Mouse (Mus musculus): Measurements from ENCODE around the gene Tecpr2.
A peak's percentile ranks its signal among the peaks of the same experiment; 100 is the strongest.
"Not testable (repeated sequence)": the region's sequence is repeated elsewhere in the genome, so short reads cannot be mapped to it uniquely, and the experiment has no call there.

Tecpr2 gene

GRCm38 (mm10) chr12:110889036-110890020, at the start of gene Tecpr2, which contains the start of gene Cinp:
Gene Tecpr2 (plus strand): TSS chr12:110889264.
Gene Cinp (minus strand): TSS chr12:110889145.
- DNase-seq (ENCODE audit: low read depth), result peak; percentile 94

DNA sequence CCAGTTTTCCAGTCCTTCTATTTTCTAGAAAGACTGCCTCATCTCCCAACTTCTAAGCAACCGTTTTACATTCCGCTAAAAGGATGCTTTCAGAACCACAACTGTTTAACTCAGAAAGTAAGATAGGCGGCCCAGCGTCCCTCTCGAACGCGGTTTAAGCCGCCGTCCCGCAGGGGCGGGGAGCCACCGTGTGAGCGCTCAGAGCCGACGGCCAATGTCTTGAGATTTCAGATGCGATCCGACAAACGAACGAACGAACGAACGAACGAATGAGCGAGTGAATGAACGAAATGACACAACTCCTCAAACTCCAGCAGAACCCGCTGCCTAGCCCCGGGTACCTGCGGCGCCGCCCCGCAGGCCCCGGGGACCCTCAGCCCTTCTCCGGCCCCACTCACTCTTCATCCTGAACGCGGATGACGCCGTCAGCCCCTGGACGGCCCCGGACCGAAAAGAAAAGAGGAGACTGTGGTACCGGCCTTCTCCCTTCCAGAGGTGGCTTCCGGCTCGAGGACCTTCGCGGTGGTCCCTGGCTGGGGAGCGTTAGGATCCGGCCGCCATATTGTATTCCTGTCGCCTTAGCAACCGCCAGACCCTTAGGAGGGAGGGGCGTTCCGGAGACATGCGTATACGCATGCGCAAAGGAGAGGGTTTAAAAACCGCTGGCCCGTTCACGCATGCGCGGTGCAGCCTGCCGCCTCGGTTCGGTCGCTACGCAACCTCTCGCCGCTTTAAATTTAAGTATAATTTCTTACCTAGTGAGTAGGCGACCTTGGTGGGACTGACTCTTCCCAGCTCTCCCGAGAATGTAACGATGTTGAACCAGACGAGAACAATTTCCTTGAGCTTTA, 48.5 kb upstream of the Tecpr2 start, which contains the start of gene Mok:
Mok (minus strand) TSS at position 592 of the 851 bp plus-strand sequence.
- peak; percentile 87 for DNase-seq (ENCODE audit: low read depth)

DNA sequence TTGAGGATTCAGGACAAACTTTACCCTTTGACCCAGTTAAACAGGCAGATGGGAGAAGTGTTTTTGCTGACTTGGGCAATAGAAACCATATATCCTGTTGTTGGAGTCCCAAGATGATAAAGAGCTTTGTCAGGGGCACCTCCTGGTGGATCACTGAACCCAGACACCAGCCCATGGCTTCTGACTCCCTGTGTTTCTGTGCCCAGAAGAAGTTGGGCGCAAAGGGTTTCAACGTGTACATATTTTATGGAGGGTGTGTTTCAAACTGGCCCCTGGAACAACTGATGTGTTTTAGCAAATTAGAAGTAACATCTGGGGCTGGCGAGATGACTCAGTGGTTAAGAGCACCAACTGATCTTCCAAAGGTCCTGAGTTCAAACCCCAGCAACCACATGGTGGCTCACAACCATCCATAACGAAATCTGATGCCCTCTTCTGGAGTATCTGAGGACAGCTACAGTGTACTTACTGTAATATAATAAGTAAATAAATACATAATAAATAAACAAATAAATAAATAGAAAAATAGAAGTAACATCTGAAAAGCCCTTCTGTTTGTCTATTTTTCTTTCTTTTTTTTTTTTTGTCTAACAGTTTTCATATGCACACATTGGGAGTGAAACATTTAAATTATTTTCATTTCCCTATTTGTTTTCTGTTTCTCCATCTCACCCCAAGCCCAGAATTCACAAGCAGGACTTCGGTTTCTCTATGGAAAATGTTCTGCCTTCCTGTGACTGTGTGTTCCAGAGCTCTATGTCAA, 47.2 kb upstream of the Tecpr2 start:
- no peak for DNase-seq (ENCODE audit: low read depth)

DNA sequence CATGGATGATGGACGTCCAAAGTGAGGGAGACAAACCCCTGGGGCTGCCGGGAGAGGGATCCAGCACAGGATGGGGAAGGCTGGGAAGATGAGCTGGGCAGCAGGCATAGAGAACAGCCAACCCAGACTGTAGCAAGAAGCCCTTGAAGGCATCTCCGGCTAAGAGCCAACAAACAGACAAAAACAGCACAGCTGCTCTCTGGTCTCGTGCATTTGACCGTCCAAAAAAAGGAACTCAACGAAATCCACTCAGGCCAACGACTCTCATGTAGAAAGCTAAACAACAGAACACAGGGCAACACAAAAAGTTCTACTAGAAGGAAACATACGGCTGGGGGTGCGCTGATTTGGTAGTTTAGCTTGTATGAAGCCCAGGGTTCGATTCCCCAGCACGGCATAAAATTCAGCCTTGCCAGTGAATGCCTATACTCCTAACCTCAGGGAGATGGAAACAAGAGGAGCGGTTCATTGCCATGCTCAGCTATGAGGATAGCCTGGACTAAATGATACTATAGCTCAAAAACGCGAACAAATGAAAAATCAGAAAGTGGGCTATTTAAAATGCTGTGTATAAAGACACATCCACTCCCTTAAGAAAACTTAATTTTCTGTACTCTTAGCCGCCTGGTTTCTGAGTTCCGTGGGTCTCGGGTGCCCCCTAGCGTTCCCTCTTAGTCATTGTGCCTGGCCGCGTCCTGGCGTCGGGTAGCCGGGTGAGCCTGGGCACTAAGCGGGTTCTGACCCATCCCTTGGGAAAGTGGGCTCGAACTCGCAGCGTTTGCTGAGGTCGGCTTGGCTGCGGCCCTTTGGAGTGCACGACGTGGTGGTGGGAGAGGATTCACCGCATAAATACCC, 45.6 kb upstream of the Tecpr2 start:
- DNase-seq (ENCODE audit: low read depth), result peak; percentile 83

- no peak for DNase-seq (ENCODE audit: low read depth)
Measured at GRCm38 (mm10) chr12:110844227-110845130, 44.6 kb upstream of the Tecpr2 start.

DNA sequence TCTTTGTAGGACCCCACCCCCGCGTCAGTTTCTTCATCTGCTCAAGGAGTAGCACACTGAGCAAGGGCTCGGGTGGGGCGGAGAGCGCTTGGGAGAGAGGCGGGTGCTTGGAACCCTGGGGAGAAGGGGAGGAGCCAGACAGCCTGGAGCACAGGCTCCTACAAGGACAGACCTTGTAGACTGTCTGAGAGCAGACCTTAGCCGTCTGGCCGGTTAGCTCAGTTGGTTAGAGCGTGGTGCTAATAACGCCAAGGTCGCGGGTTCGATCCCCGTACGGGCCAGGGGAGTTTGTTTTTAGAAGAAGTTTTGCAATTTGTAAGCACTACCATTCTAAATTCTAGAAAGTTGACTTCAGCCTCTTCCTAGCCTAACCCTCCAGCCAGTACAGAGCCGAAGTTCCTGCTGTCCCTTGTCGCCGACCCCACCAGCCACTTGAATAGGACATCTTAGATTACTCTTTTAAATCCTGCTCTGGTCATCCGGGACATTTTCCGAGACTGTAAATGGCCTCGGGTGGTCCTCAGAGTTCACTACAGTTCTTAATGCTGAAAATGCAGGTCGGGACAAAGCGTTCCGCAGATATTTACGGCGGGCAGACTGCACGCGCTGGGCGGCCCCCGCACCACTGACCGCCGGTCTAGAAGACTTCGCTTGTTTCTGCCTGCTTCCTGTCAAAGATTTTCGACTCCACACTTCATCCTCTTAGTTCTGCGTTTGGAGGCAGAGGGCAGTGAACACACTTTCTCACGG, 43.8 kb upstream of the Tecpr2 start:
- peak; percentile 97 for DNase-seq (ENCODE audit: low read depth)

DNA sequence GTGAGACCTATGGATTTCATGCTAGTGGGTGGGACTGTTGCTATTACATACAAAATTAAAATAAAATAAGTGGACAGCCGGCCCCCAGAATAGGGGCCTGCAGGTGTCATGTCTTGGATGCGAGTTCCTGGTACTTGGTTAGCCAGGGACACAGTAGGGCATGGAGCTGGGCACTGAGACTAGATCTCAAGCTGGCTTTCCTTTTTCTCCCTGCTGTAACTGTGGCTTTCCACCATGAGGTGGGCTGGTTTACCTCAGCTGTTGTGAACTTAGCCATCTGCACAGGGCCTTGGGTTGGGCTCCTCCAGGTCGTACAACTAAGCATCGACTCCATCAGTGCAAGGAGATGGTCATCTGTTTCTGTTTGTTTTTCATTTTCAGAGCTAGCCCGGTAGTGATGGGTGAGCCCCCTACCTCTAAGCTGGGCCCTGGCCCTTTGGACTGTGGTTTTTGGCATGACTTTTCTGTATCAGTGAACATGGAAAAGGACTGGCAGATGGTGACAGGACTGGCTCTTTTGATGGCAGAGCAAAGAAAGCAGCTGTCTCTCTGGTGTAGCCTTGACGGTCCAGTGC, 42.8 kb upstream of the Tecpr2 start:
- no peak for DNase-seq (ENCODE audit: low read depth)

DNA sequence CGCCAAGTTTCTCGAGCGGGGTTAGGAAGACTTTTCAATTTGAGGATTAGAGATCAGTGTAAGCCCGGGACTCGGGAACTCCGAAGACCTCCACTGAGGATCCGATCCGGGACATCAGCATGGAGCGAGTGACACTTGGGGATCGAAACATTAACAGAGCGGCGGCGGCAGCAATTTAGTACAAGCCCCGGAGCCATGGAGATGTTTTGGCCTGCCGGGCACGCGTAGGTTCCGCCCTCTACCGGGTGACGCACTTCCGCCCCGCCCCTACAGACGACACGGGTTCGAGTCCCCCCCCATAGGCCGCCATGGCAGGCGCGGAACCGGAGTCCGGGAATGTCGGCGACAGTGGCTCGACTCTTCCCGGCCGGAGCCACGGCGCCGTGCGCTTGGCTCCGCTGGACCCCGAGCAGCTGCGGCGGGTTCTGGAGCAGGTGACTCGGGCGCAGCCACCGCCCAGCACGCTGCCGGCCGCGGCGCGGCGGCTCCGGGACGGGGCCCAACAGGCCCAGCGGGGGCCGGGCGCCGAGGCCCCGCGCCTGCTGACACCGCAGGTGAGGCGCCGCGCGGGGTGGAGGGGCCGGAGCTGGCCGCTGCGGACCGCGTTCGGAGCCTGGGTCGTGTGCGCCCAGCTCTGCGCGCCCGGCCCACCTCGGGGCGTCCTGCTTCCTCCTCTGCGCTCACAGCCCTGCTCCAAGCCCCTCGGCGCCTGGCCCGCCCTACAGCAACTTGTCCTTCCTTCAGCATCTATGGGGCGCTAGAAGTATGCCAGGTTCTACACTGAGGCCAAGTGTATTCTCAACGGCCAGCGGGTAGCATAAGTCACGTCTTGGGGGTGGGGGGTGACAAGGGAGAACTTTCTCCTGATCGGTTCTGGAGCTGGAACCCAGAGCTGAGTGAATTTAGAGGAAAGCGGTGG, 38.8 kb upstream of the Tecpr2 start, which contains the start of gene Zfp839:
Zfp839 (plus strand) TSS at position 244 of the 919 bp plus-strand sequence.
- no peak for DNase-seq (ENCODE audit: low read depth)

DNA sequence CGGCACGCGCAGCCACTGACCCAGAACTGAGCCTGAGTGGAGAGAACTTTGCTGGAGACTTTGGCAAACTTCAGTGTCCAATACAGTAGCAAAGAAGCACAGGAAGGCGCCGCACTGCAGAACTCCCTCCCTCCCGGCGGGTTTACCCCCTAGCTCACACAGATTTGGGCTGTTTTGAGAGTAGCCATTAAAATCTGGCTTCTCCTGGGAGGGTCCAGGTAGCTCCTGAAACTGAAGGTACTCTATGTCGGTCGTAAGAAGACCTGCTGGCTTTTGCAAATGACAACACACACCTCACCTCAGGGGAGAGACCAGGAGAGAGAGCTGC, 38.2 kb upstream of the Tecpr2 start:
- no peak for DNase-seq (ENCODE audit: low read depth)

DNA sequence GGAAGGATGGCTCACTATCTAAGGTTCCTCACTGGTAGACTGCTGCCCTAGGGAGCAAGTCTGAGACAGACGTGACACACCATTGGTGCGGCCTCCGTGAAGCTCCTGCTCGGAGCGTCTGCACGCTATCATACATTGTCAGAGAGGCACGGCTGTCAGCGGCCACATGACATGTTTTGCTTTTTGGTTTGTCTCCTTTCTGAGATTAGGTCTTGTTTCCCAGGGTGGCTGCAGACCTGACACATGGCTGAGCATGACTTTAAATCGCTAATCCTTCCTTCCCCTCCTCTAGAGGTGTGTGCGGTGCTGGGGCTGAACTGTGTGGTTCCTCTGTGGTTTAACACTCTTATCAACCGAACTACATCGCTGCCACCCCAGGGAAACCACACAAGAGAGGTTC, 37.6 kb upstream of the Tecpr2 start:
- DNase-seq (ENCODE audit: low read depth), result no peak

- DNase-seq (ENCODE audit: low read depth), result no peak
Measured at GRCm38 (mm10) chr12:110851923-110852322, 37.1 kb upstream of the Tecpr2 start.

GRCm38 (mm10) chr12:110854786-110855737, 34.0 kb upstream of the Tecpr2 start:
- no peak for DNase-seq (ENCODE audit: low read depth)

DNA sequence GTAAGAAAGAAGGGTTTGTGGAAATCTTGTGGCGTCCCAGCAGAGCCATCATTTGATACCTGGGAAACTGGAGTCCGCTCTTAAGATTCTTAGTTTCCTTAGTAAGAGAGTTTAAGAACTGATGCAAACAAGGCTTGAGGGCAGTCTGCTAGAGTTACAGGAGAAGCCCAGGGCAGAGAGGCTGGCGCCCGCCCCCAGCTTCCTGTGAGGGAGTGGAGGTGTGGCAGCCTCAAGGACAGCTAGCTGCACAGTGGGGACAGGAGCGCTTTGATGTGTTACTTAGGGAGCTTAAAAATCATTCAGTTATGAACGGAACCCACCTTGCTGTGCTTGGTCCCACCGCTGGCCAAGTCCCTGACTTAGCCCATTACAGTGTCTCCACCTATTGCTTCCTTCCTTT, 31.9 kb upstream of the Tecpr2 start:
- no peak for DNase-seq (ENCODE audit: low read depth)

DNA sequence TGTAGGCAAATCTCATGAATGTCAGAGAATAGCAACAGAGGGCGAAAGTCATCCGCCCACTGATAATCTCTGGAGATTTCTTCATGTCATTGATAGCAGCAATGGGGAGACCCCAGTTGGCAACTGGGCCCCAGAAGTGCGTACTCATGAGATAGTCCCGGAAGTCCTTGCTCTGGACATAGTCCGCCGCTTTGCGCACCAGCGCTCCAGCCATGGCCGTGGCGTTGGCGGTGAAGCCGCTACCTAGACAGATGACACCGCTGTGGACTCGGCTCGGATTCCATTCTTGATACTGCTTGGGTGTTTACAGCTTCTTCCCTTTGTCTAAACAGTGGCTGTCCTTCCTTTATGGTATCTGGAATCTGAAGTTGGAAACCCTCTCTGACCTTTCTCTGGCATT, 30.4 kb upstream of the Tecpr2 start:
- not testable (repeated sequence) for DNase-seq (ENCODE audit: low read depth)

DNA sequence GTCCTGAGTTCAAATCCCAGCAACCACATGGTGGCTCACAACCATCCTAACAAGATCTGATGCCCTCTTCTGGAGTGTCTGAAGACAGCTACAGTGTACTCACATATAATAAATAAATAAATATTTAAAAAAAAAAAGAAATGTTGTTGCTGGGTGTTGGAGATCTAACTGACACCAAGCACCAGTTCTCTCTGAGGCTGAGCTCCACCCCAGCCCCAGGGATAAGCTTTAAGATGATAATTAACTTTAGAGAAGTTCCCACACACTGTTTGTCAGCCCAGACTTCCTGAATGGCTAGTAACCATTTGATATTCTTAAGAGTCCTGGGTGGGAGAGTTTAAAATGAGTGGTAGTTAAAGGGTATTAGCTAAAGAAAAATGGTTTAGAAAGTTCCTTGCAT, 28.8 kb upstream of the Tecpr2 start:
- DNase-seq (ENCODE audit: low read depth), result no peak

- DNase-seq (ENCODE audit: low read depth), result no peak
Measured at GRCm38 (mm10) chr12:110861256-110861655, 27.8 kb upstream of the Tecpr2 start.

Measured in c-Kit-positive CD71-negative TER-119-negative erythroid progenitor cells, embryonic 14.5 days (primary cell).